Mouse (Mus musculus) urinary bladder, postnatal 4 days (tissue): ENCODE data around the gene Ccdc92b.

ENCODE experiments used
- DNase-seq, 2 experiments: peaks; one replicate each; pipeline ENCODE4 v3.0.0; 2021 to 2022; ENCODE audit warnings: low spot score in 2 of 2

Gene Ccdc92b

DNA sequence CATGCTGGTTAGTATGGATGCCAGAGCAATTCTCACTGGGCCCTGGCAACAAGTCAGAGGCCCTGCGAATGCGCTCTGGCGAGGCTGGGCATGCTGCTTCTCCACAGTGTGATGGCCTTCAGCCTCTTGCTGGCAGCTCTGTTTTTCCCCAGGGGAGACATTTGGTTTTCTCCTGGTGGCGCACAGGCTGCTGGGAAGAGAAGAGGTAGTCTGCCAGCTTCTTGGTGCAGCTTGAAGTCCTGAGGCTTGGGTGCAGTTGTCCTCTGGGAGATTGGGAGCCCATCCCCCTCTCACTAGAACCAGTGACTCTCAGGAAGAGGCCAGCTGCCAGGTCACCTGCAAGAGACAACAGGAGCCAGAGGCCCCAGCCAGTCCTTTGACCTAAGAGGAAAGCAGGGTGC is 33.4 kb downstream of the Ccdc92b start:
- no peak for DNase-seq

DNA sequence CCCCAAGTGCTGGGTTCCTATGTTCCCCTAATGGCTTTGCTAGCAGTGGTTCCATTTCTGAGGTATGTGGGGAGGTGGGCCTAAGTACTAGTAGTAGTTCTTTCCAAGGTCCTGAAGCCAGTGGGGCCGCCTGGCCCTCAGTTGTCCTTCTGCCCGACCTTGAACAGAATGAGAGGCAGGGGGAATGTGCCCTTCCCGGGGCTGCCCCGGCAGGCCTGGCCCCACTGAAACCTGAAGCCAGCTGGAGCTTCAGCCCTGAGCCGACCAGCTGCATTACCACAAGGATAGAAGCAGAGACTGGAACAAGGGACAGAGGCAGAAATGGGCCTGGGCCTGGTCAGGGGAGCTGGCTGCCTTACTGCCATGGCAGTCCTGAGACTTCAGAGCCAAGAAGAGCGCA is 34.0 kb downstream of the Ccdc92b start:
- DNase-seq: no peak

DNA sequence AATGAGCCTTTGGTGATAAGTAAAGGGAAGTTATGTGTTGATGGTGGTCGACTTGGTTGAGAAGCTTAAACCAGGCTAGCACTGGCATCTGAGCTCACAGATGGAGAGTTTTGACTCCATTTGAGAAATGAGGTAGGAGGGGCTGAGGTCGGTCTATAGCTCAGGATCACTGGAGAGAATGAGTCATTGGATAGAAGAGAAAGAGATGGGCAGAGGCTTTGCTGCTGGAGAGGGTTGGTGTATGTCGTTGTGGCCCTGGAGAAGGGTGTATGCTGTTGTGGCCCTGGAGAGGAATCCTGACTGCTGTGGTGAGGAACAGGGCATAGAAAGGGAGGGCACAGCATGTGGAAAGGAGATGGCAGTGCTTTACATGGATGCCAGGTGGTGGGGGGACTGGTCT is 36.5 kb downstream of the Ccdc92b start:
- DNase-seq: no peak

DNA sequence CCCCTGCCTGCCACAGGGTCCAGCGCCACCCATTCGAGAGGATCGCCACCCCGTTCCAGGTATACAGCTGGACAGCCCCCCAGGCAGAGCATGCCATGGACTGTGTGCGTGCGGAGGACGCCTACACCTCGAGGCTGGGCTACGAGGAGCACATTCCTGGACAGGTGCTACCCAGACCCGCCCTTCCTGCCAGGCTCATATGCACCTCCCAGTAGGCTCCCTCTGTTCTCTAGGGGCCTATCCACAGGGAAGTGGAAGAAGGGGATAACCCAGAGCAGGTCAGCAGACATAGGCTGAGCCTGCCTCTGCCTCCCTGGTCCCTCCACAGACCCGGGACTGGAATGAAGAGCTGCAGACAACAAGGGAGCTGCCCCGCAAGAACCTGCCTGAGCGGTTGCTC is 40.9 kb downstream of the Ccdc92b start:
- no peak for DNase-seq

DNA sequence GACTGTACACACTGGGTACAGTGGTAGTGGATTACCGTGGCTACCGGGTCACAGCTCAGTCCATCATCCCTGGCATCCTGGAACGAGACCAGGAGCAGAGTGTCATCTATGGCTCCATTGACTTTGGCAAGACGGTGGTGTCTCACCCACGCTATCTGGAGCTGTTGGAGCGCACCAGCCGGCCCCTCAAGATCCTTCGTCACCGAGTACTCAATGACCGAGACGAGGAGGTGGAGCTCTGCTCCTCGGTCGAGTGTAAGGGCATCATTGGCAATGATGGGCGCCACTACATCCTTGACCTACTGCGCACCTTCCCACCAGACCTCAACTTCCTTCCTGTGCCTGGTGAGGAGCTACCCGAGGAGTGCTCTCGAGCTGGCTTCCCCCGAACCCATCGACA is 42.2 kb downstream of the Ccdc92b start:
- no peak for DNase-seq

DNA sequence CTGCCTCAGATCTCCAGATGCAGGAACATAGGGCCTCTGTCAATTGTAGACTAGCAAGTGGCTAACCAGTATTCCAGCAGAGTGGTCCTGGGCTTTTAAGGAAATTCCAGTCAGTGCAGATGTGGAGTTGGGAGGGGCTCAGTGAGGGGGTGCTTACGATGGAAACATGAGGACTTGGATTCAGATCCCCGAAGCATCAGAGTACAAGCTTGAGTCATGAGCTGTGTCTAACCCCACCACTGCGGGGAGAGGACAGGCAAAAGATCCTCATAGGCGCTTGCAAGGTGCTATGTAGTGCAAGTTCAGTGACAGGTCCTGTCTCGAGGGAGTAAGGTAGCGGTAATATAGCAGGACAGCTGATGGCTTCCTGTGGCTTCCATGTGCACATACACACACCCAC is 42.8 kb downstream of the Ccdc92b start:
- DNase-seq: no peak

DNA sequence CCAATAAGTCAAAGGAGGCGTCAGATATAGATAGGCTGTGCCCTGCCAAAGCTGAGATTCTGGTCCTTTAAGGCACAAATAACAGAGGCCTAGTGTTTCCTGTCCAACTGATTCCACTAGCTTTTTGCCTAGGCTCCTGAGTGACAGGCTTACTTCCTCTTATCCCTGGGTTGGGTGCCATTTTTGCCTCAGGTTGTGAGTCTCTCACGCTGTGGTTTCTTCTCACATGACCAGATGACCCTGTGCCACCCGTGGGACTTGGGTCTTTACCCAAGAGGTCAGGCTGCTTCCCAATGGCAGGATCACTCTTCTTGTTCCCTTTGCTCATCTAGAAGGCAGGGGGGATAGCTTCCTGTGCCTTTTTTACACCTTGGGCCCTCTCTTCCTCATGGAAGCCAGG is 44.9 kb downstream of the Ccdc92b start:
- no peak for DNase-seq

DNA sequence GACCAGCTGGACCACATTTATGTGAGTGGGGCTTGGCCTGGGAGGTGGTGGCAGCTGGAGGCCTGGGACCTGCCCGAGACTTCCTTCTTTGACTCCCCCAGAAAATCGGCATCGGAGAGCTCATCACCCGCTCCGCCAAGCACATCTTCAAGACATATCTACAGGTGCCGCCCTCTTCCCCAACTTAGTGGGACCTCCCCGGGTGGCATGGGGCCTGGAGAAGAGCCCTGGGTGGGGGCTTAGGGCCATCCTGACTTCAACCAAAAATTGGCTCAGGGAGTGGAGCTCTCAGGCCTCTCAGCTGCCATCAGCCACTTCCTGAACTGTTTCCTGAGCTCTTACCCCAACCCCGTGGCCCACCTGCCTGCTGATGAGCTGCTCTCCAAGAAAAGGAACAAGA is 45.5 kb downstream of the Ccdc92b start:
- DNase-seq: no peak

DNA sequence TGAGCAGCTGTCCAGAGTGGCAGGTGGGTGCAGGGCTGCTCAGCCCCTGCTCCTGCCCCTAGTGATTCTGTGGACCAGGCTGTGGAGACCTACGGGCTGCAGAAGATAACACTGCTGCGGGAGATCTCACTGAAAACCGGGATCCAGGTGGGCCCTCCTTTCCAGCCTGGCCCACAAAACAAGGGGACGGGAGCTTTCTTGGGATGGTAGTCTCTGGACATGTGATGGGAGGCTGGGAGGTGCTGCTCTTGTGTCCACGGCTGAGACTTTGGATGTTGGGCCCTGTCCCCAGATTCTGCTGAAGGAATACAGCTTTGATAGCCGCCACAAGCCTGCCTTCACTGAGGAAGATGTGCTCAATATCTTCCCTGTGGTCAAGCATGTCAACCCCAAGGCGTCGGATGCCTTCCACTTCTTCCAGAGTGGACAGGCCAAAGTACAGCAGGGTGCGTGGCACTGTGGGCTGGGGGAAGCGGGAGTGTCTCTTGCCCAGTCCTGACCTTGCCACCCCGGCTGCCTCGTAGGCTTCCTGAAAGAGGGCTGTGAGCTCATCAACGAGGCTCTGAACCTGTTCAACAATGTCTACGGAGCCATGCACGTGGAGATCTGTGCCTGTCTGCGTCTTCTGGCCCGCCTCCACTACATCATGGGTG is 46.4 kb downstream of the Ccdc92b start:
- DNase-seq: no peak

DNA sequence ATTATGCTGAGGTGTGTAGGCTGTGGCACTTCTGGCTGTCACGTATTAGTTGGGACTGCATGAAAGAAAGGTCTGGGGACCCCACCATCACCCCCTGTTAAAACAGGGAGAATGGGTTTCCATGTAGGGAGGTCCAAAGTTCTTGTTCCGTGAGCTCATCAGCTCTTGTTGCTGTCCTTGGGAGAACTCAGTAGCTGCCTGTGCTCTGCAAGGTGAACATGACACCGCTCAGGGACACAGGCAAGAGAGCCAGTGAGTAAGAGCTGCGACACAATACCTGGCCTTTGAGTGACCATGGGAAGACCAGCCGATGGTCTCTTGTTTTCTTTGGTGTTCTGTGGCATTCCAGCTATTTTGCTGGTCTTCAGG is 46.9 kb downstream of the Ccdc92b start:
- no peak for DNase-seq

DNA sequence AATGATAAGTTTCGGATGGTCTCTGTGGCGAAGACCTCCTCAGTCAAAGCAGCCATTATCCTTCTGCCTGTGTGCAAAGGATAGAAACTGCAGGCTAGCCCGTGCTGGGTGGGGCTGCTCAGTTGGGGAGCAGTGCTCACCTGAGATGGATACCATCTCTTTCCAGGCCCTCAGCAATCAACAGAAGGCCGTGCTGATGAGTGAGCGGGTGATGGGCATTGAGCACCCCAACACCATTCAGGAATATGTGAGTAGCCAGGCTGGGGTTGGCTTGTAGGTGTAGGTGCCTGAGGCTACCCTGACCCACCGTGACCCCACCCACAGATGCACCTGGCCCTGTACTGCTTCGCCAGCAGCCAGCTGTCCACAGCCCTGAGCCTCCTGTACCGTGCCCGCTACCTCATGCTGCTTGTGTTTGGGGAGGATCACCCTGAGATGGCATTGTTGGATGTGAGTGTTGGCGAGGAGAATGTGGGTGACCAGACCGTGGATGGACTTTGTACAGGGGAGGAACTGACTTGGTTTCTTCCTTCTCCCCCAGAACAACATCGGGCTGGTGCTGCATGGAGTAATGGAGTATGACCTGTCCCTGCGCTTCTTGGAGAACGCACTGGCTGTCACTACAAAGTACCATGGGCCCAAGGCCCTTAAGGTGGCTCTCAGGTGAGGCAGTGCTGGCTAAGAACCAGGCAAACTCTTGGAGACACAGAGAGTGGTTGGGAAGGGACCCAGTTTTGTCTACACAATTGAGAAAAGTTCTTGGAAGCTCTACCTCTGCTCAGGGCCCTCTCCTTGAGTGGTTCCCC is 47.6 kb downstream of the Ccdc92b start:
- no peak for DNase-seq

DNA sequence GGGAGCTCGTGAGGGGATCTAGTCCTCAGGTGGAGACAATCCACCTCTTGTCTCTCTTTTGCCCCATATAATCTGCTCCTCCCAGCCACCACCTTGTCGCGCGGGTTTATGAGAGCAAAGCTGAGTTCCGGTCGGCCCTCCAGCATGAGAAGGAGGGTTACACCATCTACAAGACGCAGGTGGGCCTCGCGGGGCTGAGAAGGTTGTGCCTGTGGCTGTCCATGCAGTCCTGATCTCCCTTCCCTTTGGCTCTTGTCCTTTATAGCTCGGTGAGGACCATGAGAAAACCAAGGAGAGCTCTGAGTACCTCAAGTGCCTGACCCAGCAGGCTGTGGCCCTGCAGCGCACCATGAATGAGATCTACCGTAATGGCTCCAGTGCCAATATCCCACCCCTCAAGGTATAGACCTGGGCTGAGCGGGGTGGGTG is 48.2 kb downstream of the Ccdc92b start:
- no peak for DNase-seq

DNA sequence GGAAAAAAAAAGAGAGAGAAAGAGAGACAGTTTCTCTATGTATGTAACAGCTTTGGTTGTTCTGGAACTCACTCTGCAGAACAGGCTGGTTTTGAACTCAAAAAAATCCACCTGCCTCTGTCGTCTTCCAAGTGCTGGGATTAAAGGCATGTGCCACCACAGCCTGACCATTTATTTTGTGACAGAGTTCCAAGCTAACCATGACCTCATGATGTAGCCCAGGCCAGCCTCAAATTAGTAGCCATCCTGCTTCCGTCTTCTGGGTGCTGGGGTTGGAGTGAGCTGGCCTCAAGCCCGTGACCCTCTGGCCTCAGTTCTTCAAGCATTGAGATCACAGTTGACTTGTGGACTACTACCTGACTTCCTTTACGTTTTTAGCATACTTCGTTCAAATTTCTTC is 49.1 kb downstream of the Ccdc92b start:
- DNase-seq: no peak

DNA sequence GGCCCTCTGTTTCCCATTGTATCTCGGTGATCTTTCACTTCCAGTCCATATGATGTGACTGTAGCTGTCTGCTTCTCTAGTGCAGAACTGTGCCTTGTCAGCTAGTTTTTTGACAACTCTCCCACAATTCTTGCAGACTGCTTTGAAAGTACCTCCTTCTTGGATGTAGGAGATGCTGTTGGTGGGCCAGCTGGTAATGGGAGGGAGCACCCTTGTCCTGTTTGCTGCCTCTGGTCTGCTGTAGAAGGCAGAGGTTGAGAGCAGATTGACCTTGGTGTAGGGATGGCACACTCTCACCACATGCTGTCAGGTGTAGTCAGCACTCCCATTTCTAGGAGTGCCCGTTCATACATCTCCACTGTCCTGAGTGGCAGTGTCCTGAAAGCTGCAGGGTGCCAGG is 49.6 kb downstream of the Ccdc92b start:
- no peak for DNase-seq

DNA sequence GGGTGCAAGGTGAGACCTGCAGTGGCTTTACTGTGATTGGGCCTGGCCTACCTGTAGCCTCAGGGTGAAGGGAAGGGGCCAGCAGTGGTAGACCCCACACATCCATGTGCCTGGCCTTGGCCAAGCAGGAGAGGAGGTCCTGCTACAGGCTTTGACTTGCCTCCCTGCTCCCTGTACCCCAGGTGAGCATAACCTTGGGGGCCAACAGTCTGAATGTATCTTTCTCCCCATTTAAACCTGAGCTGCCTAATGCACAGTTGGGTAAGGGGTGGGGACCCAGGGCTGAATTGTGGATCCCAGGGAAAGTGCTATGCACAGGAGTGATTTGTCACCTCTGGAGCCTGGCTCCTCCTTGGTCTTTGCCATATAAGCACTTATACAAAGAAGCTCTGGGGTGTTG is 50.7 kb downstream of the Ccdc92b start:
- DNase-seq: no peak

DNA sequence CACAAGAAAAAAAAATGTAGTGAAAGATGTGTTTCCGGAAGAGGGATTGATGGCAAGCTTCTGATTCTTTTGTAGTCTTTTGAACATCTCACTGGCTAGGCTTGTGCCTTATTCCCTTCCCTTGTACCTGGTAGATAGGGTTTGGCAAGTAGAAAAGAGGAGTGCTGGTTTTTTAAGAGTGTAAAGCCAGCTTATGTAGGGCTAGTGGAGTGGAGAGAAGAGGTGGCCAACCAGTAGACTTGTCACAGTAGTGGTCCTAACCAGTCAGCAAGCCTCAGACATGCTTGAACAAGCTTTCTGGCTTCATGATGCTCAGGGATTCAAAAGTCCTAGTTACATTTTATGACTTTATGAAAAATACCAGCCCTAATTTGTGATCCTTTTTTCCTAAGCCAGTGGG is 51.6 kb downstream of the Ccdc92b start:
- DNase-seq: no peak

DNA sequence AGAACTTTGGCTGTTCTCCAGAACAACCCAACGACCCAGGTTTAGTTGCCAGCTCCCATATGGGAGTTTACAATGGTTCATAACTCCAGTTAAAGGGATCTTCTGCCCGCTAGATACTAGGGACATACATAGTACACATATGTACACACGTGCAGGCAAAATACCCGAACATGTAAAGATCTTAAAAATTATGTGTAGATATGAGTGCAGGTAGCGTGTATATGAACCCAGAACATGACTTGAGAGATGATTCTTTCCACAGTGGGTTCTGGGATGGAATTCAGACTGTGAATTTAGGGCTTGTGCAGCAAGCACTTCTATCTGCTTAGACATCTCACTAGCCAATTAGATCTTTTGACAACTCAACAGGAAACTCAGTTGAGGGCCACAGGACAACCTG is 52.4 kb downstream of the Ccdc92b start:
- DNase-seq: no peak

DNA sequence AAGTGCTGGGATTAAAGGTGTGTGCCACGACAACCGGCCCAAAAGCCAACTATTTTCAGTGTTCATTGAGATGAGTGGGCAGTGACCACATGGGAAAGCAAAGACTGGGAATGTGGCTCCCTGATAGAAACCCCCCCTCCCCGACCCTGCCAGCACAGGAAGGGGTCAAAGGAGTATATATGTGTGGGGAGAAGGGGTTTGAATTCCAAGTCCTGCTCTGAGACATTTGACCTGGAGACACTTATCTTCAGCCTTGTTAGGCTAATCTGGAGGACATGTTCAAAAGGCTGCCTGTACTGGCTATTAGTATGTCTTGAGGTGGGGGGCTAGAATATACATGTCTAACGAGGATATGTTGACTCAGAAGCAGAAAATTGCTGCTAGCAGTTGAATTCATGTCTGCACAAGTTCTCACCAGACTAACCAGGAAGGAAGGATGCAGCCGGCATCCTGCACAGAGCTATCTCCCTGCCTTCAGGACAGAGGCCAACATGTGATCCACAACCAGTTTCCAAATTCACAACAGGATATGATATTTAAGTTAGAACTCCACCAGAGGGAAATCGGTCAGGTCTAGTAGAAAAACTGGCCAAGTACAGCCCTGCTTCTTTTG is 53.6 kb downstream of the Ccdc92b start:
- no peak for DNase-seq

DNA sequence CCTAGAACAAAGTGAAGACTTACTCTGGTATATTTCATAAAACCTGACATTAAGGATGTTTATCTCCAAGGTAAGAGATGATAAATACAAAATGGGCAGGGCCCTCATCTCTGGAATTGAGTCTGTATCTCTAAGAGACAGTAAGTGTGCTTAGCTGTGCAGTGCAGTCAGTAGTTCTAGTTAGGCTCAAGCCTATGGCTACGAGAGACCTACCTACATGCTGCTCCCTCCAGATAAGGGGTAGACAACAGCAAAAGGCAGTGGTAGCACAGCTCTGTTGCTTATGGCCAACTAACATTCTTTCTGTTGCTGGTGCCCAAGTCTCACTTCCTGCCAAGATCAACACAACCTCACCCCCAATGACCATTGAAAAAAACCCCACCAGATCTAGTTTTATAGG is 54.2 kb downstream of the Ccdc92b start:
- DNase-seq: no peak

DNA sequence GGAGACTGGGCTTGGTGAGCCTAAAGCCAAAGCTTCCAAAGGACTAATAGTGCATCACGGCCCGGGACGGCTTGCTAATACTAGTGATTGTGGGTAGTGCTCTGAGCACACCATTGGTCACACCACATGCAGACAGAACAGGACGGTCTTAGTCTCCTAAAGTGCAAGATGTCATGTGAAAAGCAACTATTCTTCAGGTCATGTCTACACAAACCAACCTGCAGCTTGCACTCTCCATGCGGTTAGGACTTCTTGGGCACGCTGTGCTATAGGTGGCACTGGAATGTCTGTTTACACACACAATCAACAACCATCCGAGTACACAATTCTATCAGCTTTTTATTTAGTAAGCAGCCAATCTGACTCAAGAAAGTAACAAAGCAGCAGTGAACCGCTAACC is 55.3 kb downstream of the Ccdc92b start:
- no peak for DNase-seq

DNA sequence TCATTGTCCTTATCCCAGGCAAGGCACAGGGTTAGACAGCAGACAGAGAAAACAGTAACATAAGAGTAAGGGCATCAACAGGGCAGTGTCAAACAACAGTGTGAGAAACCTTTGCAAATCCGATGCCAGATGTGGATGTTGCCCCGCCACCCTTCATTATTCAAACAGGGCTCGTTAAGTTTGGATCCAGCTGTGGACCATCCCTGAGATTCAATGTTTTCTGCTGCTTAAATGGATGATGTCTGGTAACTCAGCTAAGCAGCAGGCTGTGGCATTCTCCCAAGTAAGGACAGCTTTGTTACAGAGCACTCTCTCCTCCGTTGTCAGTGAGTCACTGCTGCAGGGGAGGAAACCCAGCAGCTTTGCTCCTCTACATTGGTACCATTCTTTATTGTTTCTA is 55.8 kb downstream of the Ccdc92b start:
- DNase-seq: no peak
